Mouse (Mus musculus) MEL (cell line): ENCODE data around the gene Ddn. TPM values are rescaled to one million over a fixed set of nuclear protein-coding genes. Genes with fewer than 3 reads are reported as not detected.

Source experiments
- DNase-seq: peaks from one replicate; pipeline ENCODE4 v3.0.0; 2011; ENCODE audit warnings: low read depth, low spot score
- H3K27ac ChIP-seq: 2 replicates; pipeline ENCODE4 v1.5.1; 2012; ENCODE audit warnings: low read depth, mild to moderate bottlenecking, control low read depth, low read length, moderate library complexity; ENCODE audit not compliant: control insufficient read depth
- H3K27me3 ChIP-seq, 2 experiments: fragments of 150-350 bp in 1 of 2; sonication (generic) in 1 of 2; 2 replicates each; pipeline ENCODE4 v1.6.1; 2012; ENCODE audit warnings: low read length in 2 of 2, mild to moderate bottlenecking in 2 of 2, improper control_type of control experiment in 1 of 2, moderate library complexity in 1 of 2; ENCODE audit not compliant: insufficient read depth in 2 of 2, control insufficient read depth in 1 of 2
- H3K36me3 ChIP-seq, 2 experiments: 2 replicates each; pipeline ENCODE4 v1.6.1; 2012 to 2014; ENCODE audit warnings: low read length in 2 of 2, improper control_type of control experiment in 1 of 2, inconsistent platforms in 1 of 2, mild to moderate bottlenecking in 1 of 2; ENCODE audit not compliant: insufficient read depth in 2 of 2, control insufficient read depth in 1 of 2
- H3K4me1 ChIP-seq, 2 experiments: fragments of 150-350 bp in 1 of 2; sonication (generic) in 1 of 2; 2 replicates each; pipeline ENCODE4 v1.6.1; 2012; ENCODE audit warnings: low read length in 2 of 2, improper control_type of control experiment in 1 of 2, mild to moderate bottlenecking in 1 of 2; ENCODE audit not compliant: insufficient read depth in 2 of 2, control insufficient read depth in 1 of 2
- H3K4me3 ChIP-seq, 2 experiments: fragments of 150-350 bp in 1 of 2; sonication (generic) in 1 of 2; 2 replicates each; pipeline ENCODE4 v1.5.1; 2012; ENCODE audit warnings: low read depth in 2 of 2, low read length in 2 of 2, mild to moderate bottlenecking in 2 of 2, moderate library complexity in 2 of 2, control low read depth in 1 of 2, improper control_type of control experiment in 1 of 2; ENCODE audit not compliant: control insufficient read depth in 1 of 2, insufficient read depth in 1 of 2
- H3K79me2 ChIP-seq: 2 replicates; pipeline ENCODE4 v1.6.1; 2012; ENCODE audit warnings: mild to moderate bottlenecking, low read length, moderate library complexity; ENCODE audit not compliant: control insufficient read depth, poor library complexity, insufficient read depth
- H3K9ac ChIP-seq: 2 replicates; pipeline ENCODE4 v1.6.1; 2012; ENCODE audit warnings: low read depth, mild to moderate bottlenecking, control low read depth, low read length, moderate library complexity; ENCODE audit not compliant: control insufficient read depth, poor library complexity, severe bottlenecking
- H3K9me3 ChIP-seq: fragments of 150-350 bp; sonication (generic); replicated peaks from 2 replicates; pipeline ENCODE4 v1.6.1; 2012; ENCODE audit warnings: mild to moderate bottlenecking, low read length, improper control_type of control experiment, moderate library complexity; ENCODE audit not compliant: insufficient read depth
- CHD1 ChIP-seq: IDR thresholded peaks from 2 replicates; pipeline ENCODE4 v1.6.1; 2012; ENCODE audit warnings: low read depth, mild to moderate bottlenecking, inconsistent platforms, low read length, improper control_type of control experiment
- E2F4 ChIP-seq: IDR thresholded peaks from 2 replicates; pipeline ENCODE4 v1.6.1; 2011; ENCODE audit warnings: low read depth, low read length, improper control_type of control experiment, borderline replicate concordance
- ELF1 ChIP-seq: IDR thresholded peaks from 2 replicates; pipeline ENCODE4 v1.6.1; 2014; ENCODE audit warnings: low read depth, mild to moderate bottlenecking, inconsistent platforms, low read length, improper control_type of control experiment, moderate library complexity
- MAX ChIP-seq: IDR thresholded peaks from 2 replicates; pipeline ENCODE4 v1.6.1; 2011; ENCODE audit warnings: low read length, improper control_type of control experiment
- POLR2A ChIP-seq, 2 experiments: IDR thresholded peaks; 2 replicates each; pipeline ENCODE4 v1.6.1; 2011 to 2012; ENCODE audit warnings: low read length in 2 of 2, mild to moderate bottlenecking in 2 of 2, control low read depth in 1 of 2, improper control_type of control experiment in 1 of 2, low read depth in 1 of 2, moderate library complexity in 1 of 2; ENCODE audit not compliant: control insufficient read depth in 1 of 2, insufficient read depth in 1 of 2, poor library complexity in 1 of 2
- POLR2AphosphoS2 ChIP-seq: IDR thresholded peaks from 2 replicates; pipeline ENCODE4 v1.6.1; 2011; ENCODE audit warnings: low read length, improper control_type of control experiment
- POLR2AphosphoS5 ChIP-seq: IDR thresholded peaks from 2 replicates; pipeline ENCODE4 v1.6.1; 2012; ENCODE audit warnings: low read depth, borderline replicate concordance, mild to moderate bottlenecking, inconsistent platforms, low read length, moderate library complexity, mixed read lengths
- RAD21 ChIP-seq: IDR thresholded peaks from 2 replicates; pipeline ENCODE4 v1.6.1; 2011; ENCODE audit warnings: mild to moderate bottlenecking, low read depth, low read length, improper control_type of control experiment
- SMC3 ChIP-seq: IDR thresholded peaks from 2 replicates; pipeline ENCODE4 v1.6.1; 2011; ENCODE audit warnings: low read depth, low read length, improper control_type of control experiment
- USF1 ChIP-seq: IDR thresholded peaks from 2 replicates; pipeline ENCODE4 v1.6.1; 2014; ENCODE audit warnings: low read depth, mild to moderate bottlenecking, inconsistent platforms, low read length, improper control_type of control experiment, moderate library complexity
- USF2 ChIP-seq, 2 experiments: IDR thresholded peaks; 2 replicates each; pipeline ENCODE4 v1.6.1; 2011 to 2012; ENCODE audit warnings: improper control_type of control experiment in 2 of 2, low read length in 2 of 2, borderline replicate concordance in 1 of 2, inconsistent platforms in 1 of 2, low read depth in 1 of 2, mild to moderate bottlenecking in 1 of 2; ENCODE audit not compliant: insufficient read depth in 1 of 2
- ZNF384 ChIP-seq: IDR thresholded peaks from 2 replicates; pipeline ENCODE4 v1.6.1; 2012; ENCODE audit warnings: low read depth, mild to moderate bottlenecking, inconsistent platforms, low read length, improper control_type of control experiment
- polyA plus RNA-seq, 2 experiments: library from polyadenylated mRNA; stranded (reverse) in 1 of 2; unstranded in 1 of 2; fragments of >175 nt in 1 of 2; fragments of >200 nt in 1 of 2; gene quantifications; 2 replicates each; pipeline versions ENCODE4 v1.2.1 to v1.2.4; 2012; ENCODE audit warnings: low replicate concordance in 2 of 2, low read depth in 1 of 2; ENCODE audit not compliant: insufficient read length in 2 of 2, insufficient read depth in 1 of 2, missing spikeins in 1 of 2
- total RNA-seq: library from RNA; depleted of rRNA; stranded (reverse); fragments of 300-350 nt; gene quantifications from 2 replicates; pipeline ENCODE4 v1.2.3, GENCODE M21; 2012

The Ddn gene
- total and polyA plus RNA-seq, 3 experiments = 4.0 to 4.2 TPM; not detected in 1

DNA sequence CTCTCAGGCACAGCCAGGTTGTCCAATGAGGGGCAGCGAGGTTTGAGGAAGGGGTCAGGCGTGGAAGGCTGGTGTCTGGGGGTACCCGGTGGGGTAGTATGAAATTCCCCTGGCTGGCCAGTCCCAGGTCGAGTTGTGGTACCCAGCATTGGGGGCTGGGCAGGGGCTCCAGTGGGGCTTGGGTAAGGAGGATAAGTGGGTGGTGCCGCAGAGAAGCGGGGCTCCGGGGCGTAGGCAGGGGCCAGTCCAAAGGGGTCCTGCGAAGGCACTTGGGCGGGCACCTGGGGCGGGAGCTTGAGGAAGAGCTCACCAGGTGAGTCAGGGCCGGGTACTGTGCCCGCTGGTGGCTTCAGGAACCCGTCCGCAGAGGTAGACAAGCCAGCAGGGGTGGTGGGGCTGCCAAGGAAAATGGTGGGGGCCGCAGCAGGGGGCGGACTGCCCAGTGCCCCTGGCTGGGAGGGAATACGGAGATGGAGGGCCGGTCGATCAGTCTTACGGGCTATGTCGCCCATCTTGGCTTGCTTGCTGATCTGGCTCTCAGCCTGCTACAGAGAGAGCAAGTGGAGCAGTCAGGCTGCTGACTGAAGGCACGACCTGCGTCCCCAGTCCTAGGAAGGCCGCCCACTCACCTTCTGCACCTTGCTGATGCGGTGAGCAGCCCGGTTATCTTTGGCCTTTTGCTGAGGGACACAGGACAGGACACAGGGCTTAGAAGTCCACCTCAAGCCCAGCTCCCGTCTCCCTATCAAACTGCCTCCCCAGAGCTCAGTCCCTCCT is 44.1 kb upstream of the Ddn start:
- Histone ChIP-seq H3K36me3 (peaks cover 0 to 26% of the 10 kb centered on the region in 2 experiments; a peak in 2 of 4 replicates), H3K9ac (no peak overlapping the region), H3K4me1 (no peaks in the 10 kb centered on the region), H3K27me3 (no peaks in the 10 kb centered on the region), H3K9me3 (no peaks in the 10 kb centered on the region), H3K79me2 (no peaks in the 10 kb centered on the region; the same call in 1 of the 2 replicates), H3K27ac (no peak overlapping the region), H3K4me3 (no peak overlapping the region)
- no peak for DNase-seq
- no peak for TF ChIP-seq POLR2AphosphoS5
- no peak for TF ChIP-seq RAD21
- TF ChIP-seq POLR2A (IDR thresholded peaks at IDR 0.05; ENCODE audit: control insufficient read depth in 1 of 2, insufficient read depth in 1 of 2, low read depth in 1 of 2, low read length in 2 of 2, poor library complexity in 1 of 2) = no peak
- no peak for TF ChIP-seq SMC3

DNA sequence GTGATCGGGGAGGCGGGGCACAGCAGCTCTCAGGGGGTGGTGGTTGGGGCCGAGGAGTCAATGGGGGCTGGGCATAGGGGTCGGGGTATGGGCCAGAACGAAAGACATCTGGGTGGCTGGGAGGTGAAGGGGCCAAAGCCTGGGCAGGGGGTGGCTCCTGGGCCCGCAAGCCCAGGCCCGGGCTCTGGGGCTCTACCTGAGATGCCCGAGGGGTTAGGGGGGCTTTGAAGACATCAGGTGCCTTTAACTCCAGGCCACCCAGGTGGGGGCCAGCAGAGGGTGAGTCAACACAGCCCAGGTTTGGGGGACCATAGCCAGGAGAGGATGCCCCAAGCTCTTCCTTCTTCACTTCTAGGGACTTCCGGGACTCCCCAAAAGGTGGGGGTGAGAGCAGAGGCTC is 43.4 kb upstream of the Ddn start:
- no peak for TF ChIP-seq MAX
- no peaks in the 10 kb centered on the region for H3K9me3 ChIP-seq

DNA sequence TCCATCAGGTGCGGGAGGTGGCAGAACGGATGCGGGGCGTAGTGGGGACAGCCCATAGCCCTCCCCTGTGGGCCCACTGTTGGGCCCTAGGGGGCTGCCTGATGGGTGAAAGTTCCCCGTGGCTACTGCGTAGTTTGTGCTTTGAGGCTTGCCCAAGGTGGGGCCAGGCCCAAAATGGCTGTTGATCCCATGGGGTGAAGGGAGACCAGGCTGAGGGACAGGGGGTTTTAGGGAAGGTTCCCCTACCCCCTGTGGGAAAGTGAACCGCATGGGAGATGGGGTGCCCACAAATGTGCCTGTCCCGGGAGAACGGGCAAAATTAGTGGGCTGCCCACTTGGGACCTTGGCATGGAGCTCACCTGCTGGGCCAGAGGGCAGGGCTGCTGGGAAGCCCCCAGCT is 42.8 kb upstream of the Ddn start:
- H3K27ac ChIP-seq = no peak overlapping the region
- no peaks in the 10 kb centered on the region; the same call in 1 of the 2 replicates for H3K79me2 ChIP-seq
- H3K27me3 ChIP-seq = no peaks in the 10 kb centered on the region
- no peak for DNase-seq
- H3K36me3 ChIP-seq = peaks cover 0 to 33% of the 10 kb centered on the region in 2 experiments; a peak in 2 of 4 replicates
- H3K4me3 ChIP-seq = no peak overlapping the region
- H3K4me1 ChIP-seq = no peaks in the 10 kb centered on the region
- H3K9me3 ChIP-seq = no peaks in the 10 kb centered on the region
- TF ChIP-seq ZNF384 (no peak), USF2 (IDR thresholded peaks at IDR 0.05; ENCODE audit: borderline replicate concordance in 1 of 2, insufficient read depth in 1 of 2, low read depth in 1 of 2, low read length in 2 of 2) (no peak), E2F4 (no peak), ELF1 (no peak), CHD1 (no peak), POLR2AphosphoS2 (0 out of 2 replicates have a peak, but pooled peaks have one; percentile 27), USF1 (no peak)
- TF ChIP-seq, all 39 proteins: peak for 1
- H3K9ac ChIP-seq = no peak overlapping the region

More for the DNA sequence above, 43.4 kb upstream of the Ddn start:
- H3K36me3 ChIP-seq = peaks cover 0 to 29% of the 10 kb centered on the region in 2 experiments; a peak in 2 of 4 replicates
- no peak for DNase-seq
- no peaks in the 10 kb centered on the region for H3K27me3 ChIP-seq
- H3K27ac ChIP-seq = no peak overlapping the region
- H3K4me3 ChIP-seq = no peak overlapping the region
- no peaks in the 10 kb centered on the region for H3K4me1 ChIP-seq
- H3K79me2 ChIP-seq = no peaks in the 10 kb centered on the region; the same call in 1 of the 2 replicates
- no peak overlapping the region for H3K9ac ChIP-seq
